Mouse (Mus musculus): Measurements from ENCODE around the gene Tmigd1. TPM values are rescaled to one million over a fixed set of nuclear protein-coding genes. Genes with fewer than 3 reads are reported as not detected.

The Tmigd1 gene
- polyA plus RNA-seq (2016; fragmentation: Nextera tagmentation; extraction: Ambion mirVana) = not detected in 2 replicates

DNA sequence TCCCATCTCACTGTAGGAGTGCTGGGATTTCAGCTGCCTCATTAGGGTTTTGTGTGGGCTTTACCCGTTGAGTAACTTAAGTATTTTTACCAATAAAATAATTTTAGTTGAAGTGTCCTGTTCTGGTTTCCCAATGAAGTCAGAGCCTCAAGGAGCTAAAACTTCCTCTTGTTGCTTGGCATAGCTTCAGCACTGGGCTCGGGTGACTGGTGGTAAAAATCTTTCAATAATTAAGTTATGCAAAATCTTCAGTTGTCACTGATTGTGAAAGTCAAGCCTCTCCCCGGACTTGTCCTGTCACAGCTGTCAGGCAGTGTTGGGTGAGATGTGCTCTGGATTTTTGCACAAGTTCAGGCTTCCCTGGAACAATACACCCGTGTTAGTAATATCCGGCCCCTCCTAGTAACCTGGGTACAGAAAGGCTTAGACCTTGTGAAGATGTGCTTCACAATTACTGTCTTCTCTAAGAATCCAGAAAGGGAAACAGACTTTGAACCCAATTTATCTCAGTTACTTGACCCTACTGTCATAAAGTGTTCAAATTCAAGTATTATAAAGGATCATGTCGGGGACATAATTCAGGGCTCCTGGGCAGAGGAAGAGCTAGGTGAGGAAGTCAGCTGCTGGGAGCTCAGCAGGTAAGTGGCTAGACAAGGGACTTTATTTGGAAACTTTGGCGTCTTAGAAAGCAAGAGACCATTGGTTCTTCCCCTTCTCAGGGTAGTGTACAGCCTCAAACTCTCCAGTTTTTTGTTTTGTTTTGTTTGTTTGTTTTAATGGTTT is at the start of gene Tmigd1:
Gene Tmigd1 (plus strand): TSS at position 581 of the 783 bp plus-strand sequence.
- H3K36me3 ChIP-seq = no peaks in the 10 kb centered on the region
- no peak within 1 kb of the TSS for H3K4me2 ChIP-seq (replicated peaks)
- H3K27me3 ChIP-seq = no peaks in the 10 kb centered on the region
- no peak within 1 kb of the TSS for H3K27ac ChIP-seq
- 70% methylated on average over 7 of the region's 7 CpGs for WGBS
- ATAC-seq (ENCODE audit: insufficient number of reproducible peaks, insufficient read depth, low FRiP score, low TSS enrichment) = no peak
- no peaks in the 10 kb centered on the region for H3K4me1 ChIP-seq
- no peaks in the 10 kb centered on the region for H3K9me3 ChIP-seq
- no peak within 1 kb of the TSS for H3K4me3 ChIP-seq
- H3K9ac ChIP-seq = no peak within 1 kb of the TSS

DNA sequence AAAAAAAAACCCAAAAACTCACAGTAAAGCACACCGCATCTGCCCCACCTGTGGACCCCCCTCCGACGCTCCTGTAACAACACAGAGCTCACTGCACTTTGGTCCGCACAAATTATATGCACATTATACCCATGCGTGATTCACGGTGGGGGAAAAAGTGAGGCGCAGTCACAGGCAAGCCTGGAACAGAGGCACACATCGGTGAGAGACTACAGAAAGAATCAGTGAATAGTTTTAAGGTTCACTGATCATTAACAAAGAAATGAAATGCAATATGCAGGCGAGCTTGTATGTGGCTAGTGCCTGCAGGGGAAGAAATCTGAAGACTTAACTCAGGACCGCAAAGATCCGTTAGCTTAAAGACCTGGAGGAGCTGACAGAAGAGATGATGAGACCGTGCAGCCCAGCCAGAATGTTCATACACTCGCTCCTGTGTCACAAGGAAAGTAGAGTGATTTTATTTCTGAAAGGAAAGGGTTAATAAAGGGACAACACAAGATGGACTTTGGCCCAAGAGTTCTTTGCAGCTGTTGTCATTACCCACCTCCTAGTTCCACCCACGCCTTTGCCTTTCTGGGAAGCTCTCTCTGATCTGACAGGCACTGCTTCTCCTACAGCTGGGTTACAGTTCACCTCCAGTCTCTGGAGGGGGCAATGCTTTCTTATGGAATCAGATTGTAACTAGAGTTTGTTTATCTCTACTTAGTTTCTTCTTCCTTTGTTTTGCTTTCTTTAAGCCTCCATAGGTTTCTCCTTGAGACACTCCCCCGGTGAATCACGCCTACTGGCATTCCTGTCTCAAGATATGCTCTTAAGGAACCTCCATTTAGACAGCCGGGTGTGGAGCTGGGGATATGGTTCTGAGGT is 47.3 kb upstream of the Tmigd1 start:
- no peak overlapping the region for H3K9ac ChIP-seq
- H3K9me3 ChIP-seq = no peaks in the 10 kb centered on the region
- no peaks in the 10 kb centered on the region for H3K36me3 ChIP-seq
- WGBS = 55% methylated on average over 17 of the region's 17 CpGs
- no peak overlapping the region for H3K4me3 ChIP-seq
- H3K4me2 ChIP-seq (replicated peaks) = no peak overlapping the region
- no peak overlapping the region for H3K27ac ChIP-seq
- ATAC-seq (ENCODE audit: insufficient number of reproducible peaks, insufficient read depth, low FRiP score, low TSS enrichment) = no peak
- H3K4me1 ChIP-seq = 0 out of 2 replicates have a peak, but pooled peaks cover 8% of the 10 kb centered on the region
- no peaks in the 10 kb centered on the region for H3K27me3 ChIP-seq

DNA sequence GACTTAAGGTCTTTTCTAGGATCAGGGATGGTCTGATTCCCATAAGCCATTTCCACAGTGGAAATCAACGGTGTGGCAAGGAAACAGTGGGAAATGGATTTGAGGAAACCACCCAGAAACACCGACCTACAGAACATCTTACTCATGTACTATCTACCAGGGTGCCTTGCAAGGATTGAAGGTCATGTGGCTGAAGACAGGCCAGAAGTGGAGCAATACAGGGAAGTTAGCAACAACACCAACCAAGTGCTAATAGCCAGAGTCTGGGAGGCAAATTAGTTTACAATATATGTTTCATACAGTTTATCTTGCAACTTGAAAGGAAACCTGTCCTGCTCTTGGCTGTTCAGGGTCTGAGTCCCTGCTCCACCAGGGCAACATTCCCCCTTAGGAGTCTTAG is 45.4 kb upstream of the Tmigd1 start:
- 91% methylated on average over 2 of the region's 2 CpGs for WGBS
- H3K4me2 ChIP-seq (replicated peaks) = no peak overlapping the region
- H3K27me3 ChIP-seq = no peaks in the 10 kb centered on the region
- H3K4me1 ChIP-seq = 0 out of 2 replicates have a peak, but pooled peaks cover 8% of the 10 kb centered on the region
- H3K4me3 ChIP-seq = no peak overlapping the region
- H3K9me3 ChIP-seq = no peaks in the 10 kb centered on the region
- ATAC-seq (ENCODE audit: insufficient number of reproducible peaks, insufficient read depth, low FRiP score, low TSS enrichment) = no peak
- no peaks in the 10 kb centered on the region for H3K36me3 ChIP-seq
- no peak overlapping the region for H3K27ac ChIP-seq
- H3K9ac ChIP-seq = no peak overlapping the region

DNA sequence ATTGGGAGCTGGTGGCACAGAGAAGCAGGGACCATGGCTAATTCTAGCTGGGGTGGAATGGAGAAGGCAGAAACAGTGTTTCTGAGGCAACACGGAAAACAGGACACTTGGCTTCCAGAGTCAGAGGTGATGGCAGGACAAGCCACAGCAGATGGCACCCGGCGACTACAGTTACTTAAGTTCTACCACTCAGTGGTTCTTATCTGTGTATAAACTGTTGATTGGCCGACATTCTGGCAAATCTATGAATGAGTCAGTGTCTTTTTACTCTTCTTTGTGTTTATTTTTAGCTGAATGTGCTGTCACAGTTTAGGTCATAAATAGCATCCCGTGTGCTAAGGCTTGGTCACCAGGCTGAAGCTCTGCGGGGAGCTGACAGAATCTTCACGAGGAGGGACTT is 44.8 kb upstream of the Tmigd1 start:
- H3K4me2 ChIP-seq (replicated peaks) = no peak overlapping the region
- no peaks in the 10 kb centered on the region for H3K27me3 ChIP-seq
- WGBS = 87% methylated on average over 7 of the region's 7 CpGs
- no peak for ATAC-seq (ENCODE audit: insufficient number of reproducible peaks, insufficient read depth, low FRiP score, low TSS enrichment)
- H3K36me3 ChIP-seq = no peaks in the 10 kb centered on the region
- H3K9me3 ChIP-seq = no peaks in the 10 kb centered on the region
- no peak overlapping the region for H3K9ac ChIP-seq
- no peak overlapping the region for H3K4me3 ChIP-seq
- H3K4me1 ChIP-seq = 0 out of 2 replicates have a peak, but pooled peaks cover 8% of the 10 kb centered on the region
- H3K27ac ChIP-seq = no peak overlapping the region

DNA sequence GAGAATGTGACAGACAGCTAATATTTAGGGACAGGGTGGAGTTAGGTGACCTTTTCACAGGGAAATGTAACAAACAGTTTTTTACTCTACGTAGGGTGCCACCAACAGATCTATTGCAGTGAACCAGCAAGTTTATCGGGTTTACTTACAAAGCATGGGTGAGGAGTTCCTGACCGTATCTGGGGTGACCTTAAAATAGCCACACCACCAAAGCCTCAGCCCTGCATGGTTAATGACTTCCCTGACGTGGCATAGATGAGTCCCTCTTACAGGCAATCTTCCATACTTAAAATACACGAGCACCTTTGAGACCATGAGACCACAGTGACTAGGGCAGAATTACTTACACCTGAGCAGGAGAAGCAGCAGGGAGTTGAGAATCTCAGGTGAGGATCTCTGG is 43.2 kb upstream of the Tmigd1 start:
- no peak overlapping the region for H3K4me2 ChIP-seq (replicated peaks)
- no peak overlapping the region for H3K27ac ChIP-seq
- ATAC-seq (ENCODE audit: insufficient number of reproducible peaks, insufficient read depth, low FRiP score, low TSS enrichment) = no peak
- 70% methylated on average over 5 of the region's 5 CpGs for WGBS
- H3K36me3 ChIP-seq = no peaks in the 10 kb centered on the region
- H3K4me1 ChIP-seq = 0 out of 2 replicates have a peak, but pooled peaks cover 8% of the 10 kb centered on the region
- no peaks in the 10 kb centered on the region for H3K9me3 ChIP-seq
- H3K4me3 ChIP-seq = no peak overlapping the region
- H3K9ac ChIP-seq = no peak overlapping the region
- no peaks in the 10 kb centered on the region for H3K27me3 ChIP-seq

DNA sequence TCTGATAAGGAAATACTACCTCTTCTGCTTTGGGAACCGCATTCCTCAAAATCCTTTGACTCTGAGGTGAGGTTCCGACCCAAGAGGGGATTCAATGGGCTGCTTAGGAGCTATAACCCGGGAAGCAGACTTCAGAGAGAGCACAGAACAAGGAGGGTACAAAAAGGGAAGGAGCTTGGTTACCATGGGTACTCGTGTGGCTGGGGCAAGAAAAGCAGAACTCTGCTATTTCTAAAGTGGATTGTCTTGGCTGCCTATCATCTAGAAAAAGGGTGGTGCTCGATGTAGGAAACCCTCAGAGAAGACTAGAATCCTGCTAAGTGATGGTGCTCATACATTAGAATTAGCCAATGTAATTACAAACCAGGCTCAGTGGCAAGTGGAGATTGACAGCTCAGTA is 42.7 kb upstream of the Tmigd1 start:
- Histone ChIP-seq H3K4me1 (0 out of 2 replicates have a peak, but pooled peaks cover 8% of the 10 kb centered on the region), H3K4me2 (replicated peaks) (no peak overlapping the region), H3K4me3 (no peak overlapping the region), H3K9ac (no peak overlapping the region), H3K36me3 (no peaks in the 10 kb centered on the region), H3K9me3 (no peaks in the 10 kb centered on the region), H3K27ac (no peak overlapping the region), H3K27me3 (no peaks in the 10 kb centered on the region)
- whole genome bisulfite sequencing = 70% methylated on average over 5 of the region's 5 CpGs
- no peak for ATAC-seq (ENCODE audit: insufficient number of reproducible peaks, insufficient read depth, low FRiP score, low TSS enrichment)

DNA sequence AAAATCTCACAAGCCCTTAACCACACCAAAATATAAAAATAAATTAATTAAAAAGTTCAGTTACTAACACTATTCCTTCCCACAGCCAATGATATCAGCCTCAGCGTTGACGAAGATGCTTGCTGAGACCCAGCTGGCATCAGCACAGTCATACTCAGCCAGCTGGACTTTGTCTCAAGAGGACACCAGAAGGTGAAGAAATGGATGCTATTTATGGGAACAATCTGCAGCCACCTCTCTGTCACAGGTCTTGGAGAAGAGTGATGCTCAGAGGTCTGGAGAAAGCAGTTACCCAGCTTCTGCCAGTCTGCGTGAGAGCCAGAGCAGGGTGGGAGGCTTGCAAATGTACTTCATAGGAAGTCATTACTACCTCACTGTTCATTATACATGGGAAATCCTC is 40.8 kb upstream of the Tmigd1 start:
- WGBS = 96% methylated on average over 3 of the region's 3 CpGs
- Histone ChIP-seq H3K9ac (no peak overlapping the region), H3K27me3 (no peaks in the 10 kb centered on the region), H3K9me3 (no peaks in the 10 kb centered on the region), H3K27ac (no peak overlapping the region), H3K4me3 (no peak overlapping the region), H3K4me1 (no peaks in the 10 kb centered on the region), H3K4me2 (replicated peaks) (no peak overlapping the region), H3K36me3 (no peaks in the 10 kb centered on the region)
- ATAC-seq (ENCODE audit: insufficient number of reproducible peaks, insufficient read depth, low FRiP score, low TSS enrichment) = no peak

DNA sequence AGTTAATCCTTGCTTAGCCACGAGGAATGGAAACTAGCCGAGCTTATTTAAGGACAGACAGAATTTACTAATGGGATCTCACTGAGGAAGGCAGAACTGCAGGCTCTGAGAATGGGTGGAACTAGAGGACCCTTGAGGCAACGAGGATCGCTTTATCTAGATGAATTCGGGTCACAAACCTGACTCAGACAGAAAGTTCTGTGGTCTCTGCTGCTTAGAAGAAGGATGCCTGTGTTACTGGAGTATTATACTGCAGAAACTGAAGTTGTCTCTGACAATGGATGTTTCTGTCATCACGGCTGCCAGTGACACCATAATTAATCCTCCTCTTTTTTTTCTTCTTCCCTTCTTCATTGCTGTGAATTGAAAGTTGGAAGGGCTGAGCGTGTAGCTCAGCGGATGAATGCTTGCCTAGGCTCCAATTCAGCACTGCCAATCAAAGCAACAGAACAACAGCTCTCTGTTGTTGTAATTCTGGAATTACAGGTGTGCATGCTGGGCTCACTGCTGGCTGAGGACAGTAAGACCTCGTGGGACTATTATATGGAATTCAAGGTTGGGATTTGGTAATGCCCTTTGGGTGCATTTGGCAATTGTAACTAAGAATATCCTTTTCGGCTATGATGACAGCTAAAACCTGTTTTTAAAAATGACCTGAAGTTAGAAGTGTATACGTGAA is 29.3 kb upstream of the Tmigd1 start:
- no peaks in the 10 kb centered on the region for H3K4me1 ChIP-seq
- H3K27me3 ChIP-seq = no peaks in the 10 kb centered on the region
- H3K27ac ChIP-seq = no peak overlapping the region
- ATAC-seq (ENCODE audit: insufficient number of reproducible peaks, insufficient read depth, low FRiP score, low TSS enrichment) = no peak
- H3K9ac ChIP-seq = no peak overlapping the region
- no peak overlapping the region for H3K4me2 ChIP-seq (replicated peaks)
- H3K9me3 ChIP-seq = no peaks in the 10 kb centered on the region
- no peak overlapping the region for H3K4me3 ChIP-seq
- 60% methylated on average over 11 of the region's 11 CpGs for WGBS
- H3K36me3 ChIP-seq = no peaks in the 10 kb centered on the region

DNA sequence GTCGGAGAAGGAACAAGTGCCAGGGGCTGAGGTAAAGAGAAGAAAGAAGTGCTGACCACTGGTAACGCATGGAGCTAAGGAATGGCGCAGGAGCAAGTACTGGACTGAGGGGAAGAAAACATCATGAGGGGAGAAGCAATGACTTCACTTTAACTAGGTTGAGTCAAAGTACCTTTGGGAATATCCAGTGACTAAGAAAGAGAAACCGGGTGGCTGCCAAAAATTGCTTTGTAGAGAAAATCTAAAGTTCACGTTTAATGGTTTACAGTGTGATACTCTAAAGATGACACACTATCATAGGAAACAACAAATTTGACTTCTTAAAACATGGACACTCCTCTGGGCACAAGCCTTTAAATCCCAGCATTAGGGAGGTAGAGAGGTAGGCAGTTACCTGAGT is 28.1 kb upstream of the Tmigd1 start:
- Histone ChIP-seq H3K27ac (no peak overlapping the region), H3K4me3 (no peak overlapping the region), H3K9ac (no peak overlapping the region), H3K27me3 (no peaks in the 10 kb centered on the region), H3K36me3 (no peaks in the 10 kb centered on the region), H3K9me3 (no peaks in the 10 kb centered on the region), H3K4me1 (no peaks in the 10 kb centered on the region), H3K4me2 (replicated peaks) (no peak overlapping the region)
- WGBS = 84% methylated on average over 5 of the region's 5 CpGs
- no peak for ATAC-seq (ENCODE audit: insufficient number of reproducible peaks, insufficient read depth, low FRiP score, low TSS enrichment)

DNA sequence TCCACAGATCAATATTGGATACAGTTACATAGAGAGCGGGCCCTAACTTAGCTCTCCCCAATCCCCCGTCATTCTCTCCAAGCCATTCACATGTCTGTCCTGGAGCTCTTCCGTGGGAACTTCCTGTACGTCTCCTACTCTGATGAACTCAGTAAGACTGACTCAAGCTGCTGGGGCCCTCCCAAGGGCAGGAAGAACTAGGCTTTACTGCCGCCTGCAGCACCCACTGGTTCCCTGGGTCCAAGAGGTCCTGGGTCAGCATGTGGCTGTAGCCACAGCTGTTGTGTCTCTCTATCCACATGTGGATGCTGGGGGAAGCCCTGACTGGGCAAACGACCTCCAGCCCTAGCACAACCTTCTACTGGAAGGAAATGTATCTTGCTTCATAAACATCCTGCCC is 27.2 kb upstream of the Tmigd1 start:
- no peaks in the 10 kb centered on the region for H3K9me3 ChIP-seq

DNA sequence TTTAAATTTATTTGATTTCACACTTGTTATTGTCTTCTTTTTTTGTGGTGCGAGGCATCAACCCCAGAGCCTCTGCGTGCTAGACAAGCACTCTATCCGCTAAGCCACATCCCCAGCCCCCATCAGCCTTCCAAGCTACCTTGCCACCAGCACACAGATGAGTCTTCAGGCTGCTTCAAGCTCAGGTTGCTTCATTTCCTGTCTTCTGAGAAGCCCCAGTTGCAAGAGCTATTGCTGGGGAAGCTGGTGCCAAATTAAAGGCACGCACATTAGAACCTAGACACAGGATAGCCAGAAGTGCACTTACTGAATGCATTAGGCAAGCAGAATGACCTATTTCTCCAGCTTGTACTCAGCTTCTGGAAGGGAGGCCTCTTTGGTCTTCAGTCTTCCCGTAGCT is 22.1 kb upstream of the Tmigd1 start:
- Histone ChIP-seq H3K9ac (no peak overlapping the region), H3K27me3 (no peaks in the 10 kb centered on the region), H3K27ac (no peak overlapping the region)

More for the DNA sequence above, 27.2 kb upstream of the Tmigd1 start:
- Histone ChIP-seq H3K4me2 (replicated peaks) (no peak overlapping the region), H3K36me3 (no peaks in the 10 kb centered on the region), H3K27me3 (no peaks in the 10 kb centered on the region), H3K9ac (no peak overlapping the region), H3K4me1 (no peaks in the 10 kb centered on the region), H3K4me3 (no peak overlapping the region), H3K27ac (no peak overlapping the region)
- no peak for ATAC-seq (ENCODE audit: insufficient number of reproducible peaks, insufficient read depth, low FRiP score, low TSS enrichment)
- WGBS = 76% methylated on average over 6 of the region's 6 CpGs

More for the DNA sequence above, 22.1 kb upstream of the Tmigd1 start:
- H3K4me1 ChIP-seq = no peaks in the 10 kb centered on the region
- no peaks in the 10 kb centered on the region for H3K9me3 ChIP-seq
- no peak overlapping the region for H3K4me3 ChIP-seq
- H3K4me2 ChIP-seq (replicated peaks) = no peak overlapping the region
- ATAC-seq (ENCODE audit: insufficient number of reproducible peaks, insufficient read depth, low FRiP score, low TSS enrichment) = no peak
- H3K36me3 ChIP-seq = no peaks in the 10 kb centered on the region
- WGBS = 73% methylated on average over 5 of the region's 5 CpGs
